Mouse (Mus musculus) bone marrow, adult 2 months (tissue): Measurements from ENCODE around the gene Cfap74.

Source experiments
- CTCF ChIP-seq: fragments of 200-500 bp; IDR thresholded peaks from 2 replicates; pipeline ENCODE4 v1.5.1; 2011; ENCODE audit warnings: low read length, control low read depth; ENCODE audit not compliant: control insufficient read depth, insufficient read depth
- POLR2A ChIP-seq: fragments of 200-500 bp; IDR thresholded peaks from 2 replicates; pipeline ENCODE4 v1.6.1; 2011; ENCODE audit warnings: low read depth, mild to moderate bottlenecking, control low read depth, low read length, borderline replicate concordance; ENCODE audit not compliant: control insufficient read depth

DNA sequence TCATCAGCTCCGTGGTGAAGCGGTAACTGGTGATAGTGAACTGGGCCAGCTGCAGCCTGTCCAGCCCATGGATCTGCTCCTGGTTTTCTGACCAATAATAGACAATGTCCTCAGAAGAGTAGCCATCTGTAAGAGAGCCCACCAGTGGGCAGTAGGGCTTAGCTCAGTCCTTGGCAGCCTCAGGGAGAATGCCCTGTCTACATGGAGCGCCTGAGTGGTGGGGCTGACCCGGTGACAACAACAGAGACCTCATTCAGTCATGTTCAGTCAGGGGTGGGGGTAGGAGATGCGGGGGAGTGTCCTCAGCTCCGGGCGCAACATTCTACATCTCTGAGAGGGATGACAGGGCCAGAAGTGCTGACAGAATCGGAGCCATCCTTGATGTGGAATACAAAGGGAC lies 21.8 kb upstream of the Cfap74 start:
- TF ChIP-seq POLR2A (no peak), CTCF (no peak)
